Mouse (Mus musculus): Measurements from ENCODE around the gene Emc9.
A peak's percentile ranks its signal among the peaks of the same experiment; 100 is the strongest.

Gene Emc9

DNA sequence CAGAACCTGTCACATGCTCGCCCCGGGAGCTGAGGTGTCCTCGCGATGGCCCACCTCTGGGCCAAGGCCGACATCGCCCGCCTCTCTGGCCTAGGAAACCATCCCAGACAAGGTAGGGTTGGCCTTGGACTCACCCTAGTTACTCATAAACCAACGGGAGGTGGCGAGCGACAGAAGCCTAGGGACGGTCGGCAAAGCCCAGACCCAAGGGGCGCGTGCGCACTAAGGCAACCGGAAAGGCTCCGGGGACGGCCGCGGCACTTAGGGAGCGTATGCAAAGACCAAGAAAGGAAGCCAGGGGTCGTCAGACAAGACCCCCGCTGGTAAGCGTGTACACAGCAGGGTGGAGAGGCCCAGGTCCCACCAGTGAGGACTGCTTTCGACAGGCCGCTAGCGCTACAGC, 25.3 kb downstream of the Emc9 start, which contains the start of gene Dcaf11:
Dcaf11 (plus strand) TSS at position 208 of the 403 bp plus-strand sequence.
- H3K27me3 ChIP-seq (ENCODE audit: control insufficient read depth, insufficient read depth, low read length, poor library complexity, severe bottlenecking), result no peaks in the 10 kb centered on the region; the same call in 1 of the 2 replicates
- peak; percentile 93 for DNase-seq (ENCODE audit: low read depth, low spot score)
- H3K36me3 ChIP-seq (ENCODE audit: control insufficient read depth, insufficient read depth, low read length, poor library complexity, severe bottlenecking), result peaks cover 10% of the 10 kb centered on the region; the same call in 1 of the 2 replicates

DNA sequence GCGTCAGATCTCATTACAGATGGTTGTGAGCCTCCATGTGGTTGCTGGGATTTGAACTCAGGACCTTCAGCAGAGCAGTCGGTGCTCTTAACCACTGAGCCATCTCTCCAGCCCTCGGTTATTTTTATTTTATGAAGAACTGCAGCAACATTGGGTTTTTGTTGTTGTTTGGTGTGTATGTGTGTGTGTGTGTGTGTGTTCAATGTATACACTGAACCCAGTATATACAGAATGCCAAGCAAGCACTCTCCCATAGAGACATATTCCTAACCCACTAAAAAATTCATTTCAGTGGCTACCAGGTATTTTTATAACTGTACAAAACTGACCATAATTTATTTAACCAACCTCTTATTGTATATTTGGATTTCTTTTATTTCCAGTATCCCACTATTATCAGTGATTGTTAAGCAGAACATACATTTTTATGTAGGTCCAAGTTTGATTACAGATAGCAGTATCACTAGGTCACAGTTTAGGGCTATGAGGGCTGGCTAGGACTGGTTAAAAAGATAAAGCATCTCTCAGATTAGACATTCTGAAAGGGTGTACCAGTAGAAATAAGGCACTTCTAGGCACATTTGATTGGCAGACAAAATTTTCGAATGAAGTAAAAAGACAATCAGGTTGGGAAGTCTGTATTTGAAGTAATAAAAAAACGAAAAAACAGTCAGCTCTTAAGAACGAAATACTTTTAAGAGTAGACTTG, 26.2 kb downstream of the Emc9 start:
- no peak for DNase-seq (ENCODE audit: low read depth, low spot score)
- Histone ChIP-seq H3K36me3 (ENCODE audit: control insufficient read depth, insufficient read depth, low read length, poor library complexity, severe bottlenecking) (peaks cover 6% of the 10 kb centered on the region; the same call in 1 of the 2 replicates), H3K27me3 (ENCODE audit: control insufficient read depth, insufficient read depth, low read length, poor library complexity, severe bottlenecking) (no peaks in the 10 kb centered on the region; the same call in 1 of the 2 replicates)

DNA sequence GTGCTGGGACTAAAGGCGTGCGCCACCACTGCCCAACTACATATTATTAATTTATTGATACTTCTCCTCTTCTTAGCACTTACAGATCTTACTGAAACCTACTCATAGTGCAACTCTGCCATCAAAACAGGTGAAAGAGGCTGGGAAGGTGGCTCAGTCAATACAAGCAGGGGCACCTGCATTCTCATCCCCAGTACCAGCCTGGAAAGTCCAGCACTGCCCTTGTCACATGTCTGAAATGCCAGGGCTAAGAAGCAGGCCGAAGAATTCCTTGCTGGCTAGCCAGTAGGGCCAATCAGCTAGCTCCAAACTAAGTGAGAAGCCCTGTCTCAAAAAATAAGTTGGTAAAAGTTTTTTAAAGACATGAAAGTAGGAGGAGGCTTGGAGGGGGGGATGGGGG, 27.5 kb downstream of the Emc9 start:
- DNase-seq (ENCODE audit: low read depth, low spot score), result no peak
- Histone ChIP-seq H3K36me3 (ENCODE audit: control insufficient read depth, insufficient read depth, low read length, poor library complexity, severe bottlenecking) (no peaks in the 10 kb centered on the region), H3K27me3 (ENCODE audit: control insufficient read depth, insufficient read depth, low read length, poor library complexity, severe bottlenecking) (no peaks in the 10 kb centered on the region; the same call in 1 of the 2 replicates)

DNA sequence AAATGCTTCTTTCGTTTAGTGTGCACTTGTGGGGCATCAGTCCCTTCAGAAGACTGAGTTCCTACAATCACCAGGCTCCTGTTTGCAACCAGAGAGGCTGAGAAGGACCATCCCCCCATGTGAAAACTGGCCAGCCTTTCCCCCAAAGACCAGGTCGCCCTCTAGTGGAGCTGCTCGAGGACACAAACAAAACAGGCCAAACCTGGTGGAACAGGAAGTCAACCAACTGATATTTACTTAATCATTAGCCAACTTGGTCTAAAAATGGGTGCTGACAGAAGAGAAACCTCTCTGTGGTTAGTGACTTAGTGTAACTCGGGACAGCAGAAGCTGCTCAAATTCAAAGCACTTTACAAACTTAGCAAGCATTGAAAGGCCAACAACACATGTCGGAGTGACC, 28.1 kb downstream of the Emc9 start:
- no peaks in the 10 kb centered on the region for H3K36me3 ChIP-seq (ENCODE audit: control insufficient read depth, insufficient read depth, low read length, poor library complexity, severe bottlenecking)
- DNase-seq (ENCODE audit: low read depth, low spot score), result peak; percentile 92
- H3K27me3 ChIP-seq (ENCODE audit: control insufficient read depth, insufficient read depth, low read length, poor library complexity, severe bottlenecking), result no peaks in the 10 kb centered on the region; the same call in 1 of the 2 replicates

DNA sequence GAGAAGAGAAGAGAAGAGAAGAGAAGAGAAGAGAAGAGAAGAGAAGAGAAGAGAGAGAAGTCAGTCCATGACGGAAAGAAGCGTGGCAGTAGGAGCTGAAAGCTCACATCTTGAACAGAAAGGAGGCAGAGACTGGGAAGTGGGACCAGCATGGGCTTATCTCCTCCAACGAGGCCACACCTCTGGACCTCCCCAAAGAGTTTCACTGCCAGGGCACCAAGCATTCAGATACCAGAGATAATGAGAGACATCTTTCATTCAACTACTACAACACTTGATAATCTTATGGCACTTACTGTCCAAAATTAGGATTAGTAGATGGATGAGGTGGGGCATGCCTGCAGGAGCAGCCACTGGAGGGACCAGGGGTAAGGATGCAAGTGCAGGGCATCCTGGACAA, 29.3 kb downstream of the Emc9 start:
- H3K36me3 ChIP-seq (ENCODE audit: control insufficient read depth, insufficient read depth, low read length, poor library complexity, severe bottlenecking), result no peaks in the 10 kb centered on the region
- H3K27me3 ChIP-seq (ENCODE audit: control insufficient read depth, insufficient read depth, low read length, poor library complexity, severe bottlenecking), result no peaks in the 10 kb centered on the region; the same call in 1 of the 2 replicates
- no peak for DNase-seq (ENCODE audit: low read depth, low spot score)

DNA sequence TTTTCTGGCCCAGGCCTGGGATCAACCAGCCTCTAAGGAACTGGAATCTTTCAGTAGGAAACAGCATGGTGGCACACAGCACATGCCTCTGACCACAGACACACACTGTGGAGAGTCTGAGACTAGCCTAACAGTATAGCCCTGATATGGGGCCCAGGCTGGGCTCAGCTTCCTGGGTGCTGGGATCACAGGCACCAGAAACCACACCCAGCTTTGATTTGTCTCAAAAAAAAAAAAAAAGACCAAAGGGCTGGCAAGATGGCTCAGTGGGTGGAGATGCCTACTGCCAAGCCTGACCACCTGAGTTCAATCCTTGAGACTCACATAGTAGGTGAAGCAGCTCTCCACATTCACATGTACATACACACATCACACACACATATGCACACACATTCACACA, 30.5 kb downstream of the Emc9 start:
- no peak for DNase-seq (ENCODE audit: low read depth, low spot score)

DNA sequence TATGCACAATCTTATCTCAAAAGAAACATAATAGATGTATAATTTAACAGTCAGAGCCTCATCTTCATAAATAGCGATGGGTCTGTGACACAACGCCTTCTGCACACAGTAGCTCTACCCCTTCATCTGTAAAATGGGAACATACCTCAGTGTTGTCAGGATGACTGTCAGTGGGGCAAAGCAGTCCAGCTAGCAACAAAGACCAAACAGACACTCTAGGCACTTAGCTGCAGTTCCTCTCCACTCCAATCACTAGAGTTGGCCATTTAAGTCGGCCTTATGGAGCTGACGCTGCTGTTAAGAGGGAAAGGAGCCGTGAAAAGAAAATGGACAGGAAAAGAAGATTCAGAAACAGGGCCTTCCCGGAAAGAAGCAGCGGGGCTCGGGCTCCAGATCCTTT, 33.3 kb downstream of the Emc9 start:
- no peak for DNase-seq (ENCODE audit: low read depth, low spot score)
- Histone ChIP-seq H3K27me3 (ENCODE audit: control insufficient read depth, insufficient read depth, low read length, poor library complexity, severe bottlenecking) (no peaks in the 10 kb centered on the region), H3K36me3 (ENCODE audit: control insufficient read depth, insufficient read depth, low read length, poor library complexity, severe bottlenecking) (peaks cover 11% of the 10 kb centered on the region)

More for the DNA sequence above, 30.5 kb downstream of the Emc9 start:
- Histone ChIP-seq H3K27me3 (ENCODE audit: control insufficient read depth, insufficient read depth, low read length, poor library complexity, severe bottlenecking) (no peaks in the 10 kb centered on the region; the same call in 1 of the 2 replicates), H3K36me3 (ENCODE audit: control insufficient read depth, insufficient read depth, low read length, poor library complexity, severe bottlenecking) (no peaks in the 10 kb centered on the region)

DNA sequence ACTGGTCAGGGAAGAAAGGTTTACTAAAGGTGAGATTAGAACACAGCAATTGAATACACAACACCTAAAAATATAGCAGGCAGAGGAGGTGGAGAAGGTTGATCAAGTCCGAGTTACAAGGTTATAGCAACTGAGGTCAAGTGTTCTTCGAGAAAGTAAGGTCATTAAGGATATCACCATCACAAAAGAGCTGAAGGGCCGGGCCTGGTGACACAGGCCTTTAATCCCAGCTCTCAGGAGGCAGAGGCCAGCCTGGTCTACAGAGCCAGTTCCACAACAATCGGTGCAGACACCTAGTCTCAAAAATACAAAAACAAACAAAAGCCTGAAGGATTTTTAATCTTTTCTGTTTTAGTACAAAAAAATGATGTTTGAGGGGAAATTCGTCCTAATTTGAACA, 33.8 kb downstream of the Emc9 start:
- Histone ChIP-seq H3K27me3 (ENCODE audit: control insufficient read depth, insufficient read depth, low read length, poor library complexity, severe bottlenecking) (no peaks in the 10 kb centered on the region), H3K36me3 (ENCODE audit: control insufficient read depth, insufficient read depth, low read length, poor library complexity, severe bottlenecking) (peaks cover 11% of the 10 kb centered on the region)
- no peak for DNase-seq (ENCODE audit: low read depth, low spot score)

DNA sequence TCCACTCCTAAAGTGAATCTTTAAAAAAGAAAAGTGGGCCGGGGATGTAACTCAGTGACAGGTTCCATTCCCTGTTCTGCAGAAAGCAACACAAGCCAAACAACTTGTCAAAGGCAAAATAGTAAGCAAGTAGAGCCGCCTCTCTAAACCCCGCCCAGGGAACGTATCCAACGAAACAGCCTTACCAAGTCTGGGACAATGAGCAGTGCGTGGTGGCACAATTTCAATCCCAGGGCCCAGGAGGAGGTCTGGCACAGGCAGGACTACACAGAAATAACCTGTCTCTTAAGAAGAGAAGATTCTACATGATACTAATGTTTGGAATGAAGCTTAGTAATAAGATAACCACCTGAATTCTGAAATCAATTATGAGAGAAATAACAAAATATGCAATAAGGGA, 34.9 kb downstream of the Emc9 start:
- H3K27me3 ChIP-seq (ENCODE audit: control insufficient read depth, insufficient read depth, low read length, poor library complexity, severe bottlenecking), result no peaks in the 10 kb centered on the region
- no peak for DNase-seq (ENCODE audit: low read depth, low spot score)
- H3K36me3 ChIP-seq (ENCODE audit: control insufficient read depth, insufficient read depth, low read length, poor library complexity, severe bottlenecking), result peaks cover 16% of the 10 kb centered on the region

DNA sequence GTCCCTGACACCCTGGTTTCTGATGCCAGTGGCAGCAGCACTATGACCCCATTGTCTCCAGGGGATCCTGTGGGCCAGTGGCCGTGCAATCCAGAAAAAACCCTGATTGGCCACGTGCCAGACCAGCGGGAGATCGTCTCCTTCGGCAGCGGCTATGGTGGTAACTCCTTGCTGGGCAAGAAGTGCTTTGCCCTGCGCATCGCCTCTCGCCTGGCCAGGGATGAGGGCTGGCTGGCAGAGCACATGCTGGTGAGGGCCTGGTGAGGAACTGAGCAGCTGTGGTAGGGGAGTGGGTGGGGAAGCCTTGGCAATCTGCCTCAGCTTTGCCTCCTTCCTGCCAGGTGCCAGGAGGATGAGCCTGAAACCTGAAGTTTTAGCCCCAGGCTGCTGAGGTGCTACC, 40.8 kb downstream of the Emc9 start:
- DNase-seq (ENCODE audit: low read depth, low spot score), result no peak
- H3K27me3 ChIP-seq (ENCODE audit: control insufficient read depth, insufficient read depth, low read length, poor library complexity, severe bottlenecking), result no peaks in the 10 kb centered on the region

DNA sequence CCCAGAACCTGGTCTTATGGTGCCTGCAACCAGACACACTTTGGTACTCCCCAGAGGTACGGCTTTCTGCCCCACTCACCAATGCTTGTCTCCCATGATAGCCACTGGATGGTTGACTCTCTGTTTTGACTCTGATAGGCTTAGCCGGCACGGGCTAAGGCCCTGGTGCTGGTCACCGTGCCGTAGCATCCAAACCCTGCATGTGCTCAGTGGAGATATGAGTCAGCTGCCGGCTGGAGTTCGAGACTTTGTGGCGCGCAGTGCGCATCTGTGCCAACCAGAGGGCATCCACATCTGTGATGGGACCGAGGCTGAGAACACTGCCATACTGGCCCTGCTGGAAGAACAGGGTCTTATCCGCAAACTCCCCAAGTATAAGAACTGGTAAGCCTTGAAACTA, 42.8 kb downstream of the Emc9 start:
- H3K36me3 ChIP-seq (ENCODE audit: control insufficient read depth, insufficient read depth, low read length, poor library complexity, severe bottlenecking), result peaks cover 4% of the 10 kb centered on the region; the same call in 1 of the 2 replicates
- no peaks in the 10 kb centered on the region for H3K27me3 ChIP-seq (ENCODE audit: control insufficient read depth, insufficient read depth, low read length, poor library complexity, severe bottlenecking)
- no peak for DNase-seq (ENCODE audit: low read depth, low spot score)

More for the DNA sequence above, 40.8 kb downstream of the Emc9 start:
- peaks cover 16% of the 10 kb centered on the region for H3K36me3 ChIP-seq (ENCODE audit: control insufficient read depth, insufficient read depth, low read length, poor library complexity, severe bottlenecking)

DNA sequence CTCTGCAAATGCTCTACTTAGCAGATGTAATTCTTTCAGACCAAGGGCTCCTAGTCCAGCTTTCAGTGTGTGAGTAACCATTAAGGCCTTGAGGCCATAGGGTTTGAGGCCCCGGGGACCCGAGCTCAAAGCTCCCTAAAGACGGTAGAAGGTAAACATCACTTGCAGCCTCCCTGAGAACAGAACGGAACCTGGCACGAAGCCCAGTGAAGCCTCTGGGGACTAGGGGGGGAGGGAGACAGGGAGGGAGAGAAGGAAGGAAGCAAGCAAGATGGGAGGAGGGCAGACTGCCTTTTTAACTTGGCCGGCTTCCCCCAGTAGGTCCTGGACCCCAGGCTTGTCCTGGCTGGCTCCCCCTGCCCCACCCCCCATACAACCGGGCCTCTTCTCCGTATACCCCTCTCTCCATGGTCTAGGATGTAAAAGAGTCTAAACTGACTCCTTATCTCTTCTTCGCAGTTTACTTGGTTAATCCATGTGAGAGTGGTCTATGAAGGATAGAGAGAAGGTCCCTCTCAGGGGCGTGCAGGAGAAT, 44.2 kb downstream of the Emc9 start:
- Histone ChIP-seq H3K36me3 (ENCODE audit: control insufficient read depth, insufficient read depth, low read length, poor library complexity, severe bottlenecking) (peaks cover 2% of the 10 kb centered on the region; the same call in 1 of the 2 replicates), H3K27me3 (ENCODE audit: control insufficient read depth, insufficient read depth, low read length, poor library complexity, severe bottlenecking) (no peaks in the 10 kb centered on the region)
- peak; percentile 84 for DNase-seq (ENCODE audit: low read depth, low spot score)

DNA sequence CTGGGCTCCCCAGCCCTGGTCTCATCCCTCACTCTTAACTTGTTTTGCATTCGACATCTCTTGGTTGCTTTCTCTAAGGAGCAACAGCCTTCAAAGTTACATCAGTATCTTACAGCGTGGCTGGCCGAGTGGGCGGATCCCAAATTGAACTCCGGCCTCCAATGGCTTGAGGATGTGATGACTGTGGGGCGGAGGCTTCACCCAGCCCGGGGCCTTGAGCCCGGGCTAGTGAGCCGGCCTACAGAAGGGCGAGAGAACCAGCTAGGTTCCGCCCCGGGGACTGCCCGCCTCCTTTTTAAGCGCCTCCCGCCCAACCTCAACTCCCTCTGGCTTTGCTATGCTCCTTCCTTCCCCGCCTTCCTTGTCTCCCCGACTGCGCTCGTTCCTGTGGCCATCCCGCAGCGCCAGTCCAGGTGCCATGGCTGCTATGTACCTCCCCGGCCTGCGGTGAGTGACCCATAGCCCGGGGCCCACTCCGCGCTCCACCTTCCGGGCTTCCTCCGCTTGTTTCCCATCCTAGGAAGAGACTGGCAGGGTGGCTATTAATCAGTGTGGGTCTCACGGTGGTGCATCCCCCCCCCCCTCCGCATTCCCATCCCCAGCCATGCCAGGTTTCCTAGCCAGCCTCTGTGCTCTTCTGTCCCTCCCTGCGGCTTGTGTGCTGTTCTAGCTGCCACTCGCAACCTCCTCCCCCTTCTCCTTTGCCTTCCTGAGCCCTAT, 44.9 kb downstream of the Emc9 start, which contains the start of gene Pck2:
Pck2 (plus strand) TSS at position 200 of the 720 bp plus-strand sequence.
- peak; percentile 87 for DNase-seq (ENCODE audit: low read depth, low spot score)

DNA sequence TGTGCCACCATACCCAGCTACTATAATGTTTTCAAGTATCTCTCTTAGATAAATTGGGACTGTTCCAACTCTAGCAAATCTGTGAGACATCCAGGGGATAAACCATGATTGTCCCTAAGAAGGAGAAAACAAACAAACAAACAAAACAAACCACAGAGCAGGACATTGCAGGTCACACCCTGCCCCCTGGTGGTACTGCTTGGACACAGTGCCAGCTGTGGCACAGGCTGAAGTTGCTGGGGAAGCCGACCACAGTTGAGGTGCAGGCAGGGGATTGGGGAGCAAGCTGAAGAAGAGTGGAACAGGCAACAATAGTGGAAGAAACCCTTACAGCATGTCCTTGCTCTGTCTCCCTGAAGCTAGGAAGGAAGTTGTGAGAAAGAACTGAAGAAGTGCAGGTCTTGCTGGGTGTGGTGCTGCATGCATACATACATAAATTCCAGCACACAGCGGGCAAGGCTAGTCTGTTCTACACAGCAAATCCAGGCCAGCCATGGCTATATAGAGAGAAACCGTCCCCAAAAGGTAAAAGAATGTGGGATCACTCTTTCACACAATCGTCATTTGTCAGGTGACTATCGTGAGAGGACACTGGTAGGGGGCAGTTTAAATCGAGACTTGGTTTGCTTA, 48.9 kb downstream of the Emc9 start:
- peak; percentile 61 for DNase-seq (ENCODE audit: low read depth, low spot score)
- no peaks in the 10 kb centered on the region for H3K27me3 ChIP-seq (ENCODE audit: control insufficient read depth, insufficient read depth, low read length, poor library complexity, severe bottlenecking)
- no peaks in the 10 kb centered on the region for H3K36me3 ChIP-seq (ENCODE audit: control insufficient read depth, insufficient read depth, low read length, poor library complexity, severe bottlenecking)

More for the DNA sequence above, 44.9 kb downstream of the Emc9 start, which contains the start of gene Pck2:
- Histone ChIP-seq H3K27me3 (ENCODE audit: control insufficient read depth, insufficient read depth, low read length, poor library complexity, severe bottlenecking) (no peaks in the 10 kb centered on the region), H3K36me3 (ENCODE audit: control insufficient read depth, insufficient read depth, low read length, poor library complexity, severe bottlenecking) (peaks cover under 1% of the 10 kb centered on the region; the same call in 1 of the 2 replicates)

All from splenic B cell, adult 2 months (primary cell).